Mouse (Mus musculus): ENCODE measurements around the gene Flnb.

The Flnb gene

GRCm38 (mm10) chr14:7863199-7863598 is 45.4 kb downstream of the Flnb start:
- no peak for DNase-seq (ENCODE audit: low read depth)

GRCm38 (mm10) chr14:7863871-7864505 is 46.2 kb downstream of the Flnb start:
- DNase-seq (ENCODE audit: low read depth) = no peak

- no peak for DNase-seq (ENCODE audit: low read depth)
Measured at GRCm38 (mm10) chr14:7864506-7864899, 46.7 kb downstream of the Flnb start.

- DNase-seq (ENCODE audit: low read depth) = no peak
Measured at GRCm38 (mm10) chr14:7867224-7867623, 49.5 kb downstream of the Flnb start.

- DNase-seq (ENCODE audit: low read depth) = no peak
Measured at GRCm38 (mm10) chr14:7867841-7868240, 50.1 kb downstream of the Flnb start.

- no peak for DNase-seq (ENCODE audit: low read depth)
Measured at GRCm38 (mm10) chr14:7869796-7870195, 52.0 kb downstream of the Flnb start.

- DNase-seq (ENCODE audit: low read depth) = no peak
Measured at GRCm38 (mm10) chr14:7873552-7873951, 55.8 kb downstream of the Flnb start.

GRCm38 (mm10) chr14:7874495-7874894 is 56.7 kb downstream of the Flnb start:
- DNase-seq (ENCODE audit: low read depth) = no peak

GRCm38 (mm10) chr14:7877957-7878356 is 60.2 kb downstream of the Flnb start:
- DNase-seq (ENCODE audit: low read depth) = no peak

- DNase-seq (ENCODE audit: low read depth) = no peak
Measured at GRCm38 (mm10) chr14:7880389-7880788, 62.6 kb downstream of the Flnb start.

GRCm38 (mm10) chr14:7881533-7881932 is 63.8 kb downstream of the Flnb start:
- no peak for DNase-seq (ENCODE audit: low read depth)

GRCm38 (mm10) chr14:7882050-7882449 is 64.3 kb downstream of the Flnb start:
- DNase-seq (ENCODE audit: low read depth) = no peak

- no peak for DNase-seq (ENCODE audit: low read depth)
Measured at GRCm38 (mm10) chr14:7884158-7884557, 66.4 kb downstream of the Flnb start.

GRCm38 (mm10) chr14:7884841-7885240 is 67.1 kb downstream of the Flnb start:
- DNase-seq (ENCODE audit: low read depth) = no peak

- DNase-seq (ENCODE audit: low read depth) = no peak
Measured at GRCm38 (mm10) chr14:7885540-7885939, 67.8 kb downstream of the Flnb start.

GRCm38 (mm10) chr14:7886008-7886407 is 68.3 kb downstream of the Flnb start:
- DNase-seq (ENCODE audit: low read depth) = no peak

- DNase-seq (ENCODE audit: low read depth) = no peak
Measured at GRCm38 (mm10) chr14:7887171-7887570, 69.4 kb downstream of the Flnb start.

- no peak for DNase-seq (ENCODE audit: low read depth)
Measured at GRCm38 (mm10) chr14:7888294-7888693, 70.5 kb downstream of the Flnb start.

GRCm38 (mm10) chr14:7888811-7889651 is 71.3 kb downstream of the Flnb start:
- DNase-seq (ENCODE audit: low read depth) = peak; percentile 32

GRCm38 (mm10) chr14:7889834-7890233 is 72.1 kb downstream of the Flnb start:
- peak; percentile 75 for DNase-seq (ENCODE audit: low read depth)

GRCm38 (mm10) chr14:7891401-7891800 is 73.6 kb downstream of the Flnb start:
- DNase-seq (ENCODE audit: low read depth) = no peak

- DNase-seq (ENCODE audit: low read depth) = no peak
Measured at GRCm38 (mm10) chr14:7896126-7896525, 78.4 kb downstream of the Flnb start.

- DNase-seq (ENCODE audit: low read depth) = no peak
Measured at GRCm38 (mm10) chr14:7896699-7897098, 78.9 kb downstream of the Flnb start.

- DNase-seq (ENCODE audit: low read depth) = no peak
Measured at GRCm38 (mm10) chr14:7899986-7900385, 82.2 kb downstream of the Flnb start.
